Mouse (Mus musculus): ENCODE results near the gene Atg4d. TPM values are rescaled to one million over a fixed set of nuclear protein-coding genes. Genes with fewer than 3 reads are reported as not detected.
"Not testable (repeated sequence)": the region's sequence is repeated elsewhere in the genome, so short reads cannot be mapped to it uniquely, and the experiment has no call there.

The Atg4d gene
- 53.1 and 67.2 TPM in 2 replicates for polyA plus RNA-seq (2012; ENCODE audit: insufficient read depth, low replicate concordance)

- Histone ChIP-seq H3K4me1 (peaks cover 64% of the 10 kb centered on the region), H3K36me3 (replicated peaks; ENCODE audit: low read length) (peaks cover 36% of the 10 kb centered on the region), H3K27me3 (replicated peaks) (no peaks in the 10 kb centered on the region), H3K9me3 (no peaks in the 10 kb centered on the region), H3K4me3 (replicated peaks) (peak within 1 kb of the TSS; percentile 98)
- TF ChIP-seq FLI1 (IDR thresholded peaks at IDR 0.05; ENCODE audit: low read length) (no peak), GATA1 (IDR thresholded peaks at IDR 0.05; ENCODE audit: borderline replicate concordance, low read length) (peak; percentile 79)
Observed at GRCm38 (mm10) chr9:21265000-21265561, at the start of gene Atg4d. Gene Atg4d (plus strand): TSS chr9:21265293.

- Histone ChIP-seq H3K4me1 (peaks cover 30% of the 10 kb centered on the region), H3K36me3 (replicated peaks; ENCODE audit: low read length) (peaks cover 18% of the 10 kb centered on the region), H3K27me3 (replicated peaks) (peaks cover 6% of the 10 kb centered on the region), H3K9me3 (no peaks in the 10 kb centered on the region), H3K4me3 (replicated peaks) (no peak overlapping the region)
- TF ChIP-seq FLI1 (IDR thresholded peaks at IDR 0.05; ENCODE audit: low read length) (no peak), GATA1 (IDR thresholded peaks at IDR 0.05; ENCODE audit: borderline replicate concordance, low read length) (no peak)
Observed at GRCm38 (mm10) chr9:21216050-21216841, 48.8 kb upstream of the Atg4d start.

GRCm38 (mm10) chr9:21219820-21220219 lies 45.3 kb upstream of the Atg4d start:
- Histone ChIP-seq H3K36me3 (replicated peaks; ENCODE audit: low read length) (peaks cover 5% of the 10 kb centered on the region), H3K27me3 (replicated peaks) (peaks cover 6% of the 10 kb centered on the region), H3K9me3 (peaks cover 6% of the 10 kb centered on the region; the same call in 1 of the 2 replicates), H3K4me3 (replicated peaks) (no peak overlapping the region), H3K4me1 (peaks cover 36% of the 10 kb centered on the region)
- TF ChIP-seq FLI1 (IDR thresholded peaks at IDR 0.05; ENCODE audit: low read length) (no peak), GATA1 (IDR thresholded peaks at IDR 0.05; ENCODE audit: borderline replicate concordance, low read length) (no peak)

- peak overlapping the region; percentile 92 for H3K4me3 ChIP-seq (replicated peaks)
Observed at GRCm38 (mm10) chr9:21220490-21221382, 44.4 kb upstream of the Atg4d start.

GRCm38 (mm10) chr9:21221383-21221929 lies 43.6 kb upstream of the Atg4d start:
- peak overlapping the region; percentile 92 for H3K4me3 ChIP-seq (replicated peaks)

More at GRCm38 (mm10) chr9:21220490-21221382, 44.4 kb upstream of the Atg4d start:
- H3K9me3 ChIP-seq, result peaks cover 6% of the 10 kb centered on the region; the same call in 1 of the 2 replicates
- peaks cover 36% of the 10 kb centered on the region for H3K4me1 ChIP-seq
- peaks cover 6% of the 10 kb centered on the region for H3K27me3 ChIP-seq (replicated peaks)
- H3K36me3 ChIP-seq (replicated peaks; ENCODE audit: low read length), result peaks cover 5% of the 10 kb centered on the region
- TF ChIP-seq FLI1 (IDR thresholded peaks at IDR 0.05; ENCODE audit: low read length) (no peak), GATA1 (IDR thresholded peaks at IDR 0.05; ENCODE audit: borderline replicate concordance, low read length) (no peak)

GRCm38 (mm10) chr9:21223490-21223889 lies 41.6 kb upstream of the Atg4d start:
- H3K4me1 ChIP-seq, result peaks cover 46% of the 10 kb centered on the region
- not testable (repeated sequence) for H3K27me3 ChIP-seq (replicated peaks); H3K9me3 ChIP-seq; H3K4me3 ChIP-seq (replicated peaks)
- H3K36me3 ChIP-seq (replicated peaks; ENCODE audit: low read length), result peaks cover 21% of the 10 kb centered on the region

More at GRCm38 (mm10) chr9:21221383-21221929, 43.6 kb upstream of the Atg4d start:
- H3K4me1 ChIP-seq, result peaks cover 37% of the 10 kb centered on the region
- H3K9me3 ChIP-seq, result peaks cover 6% of the 10 kb centered on the region; the same call in 1 of the 2 replicates
- no peak for TF ChIP-seq GATA1 (IDR thresholded peaks at IDR 0.05; ENCODE audit: borderline replicate concordance, low read length)
- TF ChIP-seq FLI1 (IDR thresholded peaks at IDR 0.05; ENCODE audit: low read length), result no peak
- peaks cover 2% of the 10 kb centered on the region for H3K27me3 ChIP-seq (replicated peaks)
- H3K36me3 ChIP-seq (replicated peaks; ENCODE audit: low read length), result peaks cover 5% of the 10 kb centered on the region

GRCm38 (mm10) chr9:21223906-21224305 lies 41.2 kb upstream of the Atg4d start:
- no peak for TF ChIP-seq GATA1 (IDR thresholded peaks at IDR 0.05; ENCODE audit: borderline replicate concordance, low read length)
- no peak for TF ChIP-seq FLI1 (IDR thresholded peaks at IDR 0.05; ENCODE audit: low read length)
- H3K27me3 ChIP-seq (replicated peaks), result no peaks in the 10 kb centered on the region
- H3K9me3 ChIP-seq, result peaks cover 6% of the 10 kb centered on the region; the same call in 1 of the 2 replicates
- H3K4me3 ChIP-seq (replicated peaks), result no peak overlapping the region
- H3K36me3 ChIP-seq (replicated peaks; ENCODE audit: low read length), result peaks cover 26% of the 10 kb centered on the region
- H3K4me1 ChIP-seq, result peaks cover 46% of the 10 kb centered on the region

- Histone ChIP-seq H3K4me3 (replicated peaks) (peak overlapping the region; percentile 93), H3K9me3 (peaks cover 6% of the 10 kb centered on the region; the same call in 1 of the 2 replicates), H3K4me1 (peaks cover 48% of the 10 kb centered on the region), H3K27me3 (replicated peaks) (no peaks in the 10 kb centered on the region), H3K36me3 (replicated peaks; ENCODE audit: low read length) (peaks cover 35% of the 10 kb centered on the region)
- no peak for TF ChIP-seq FLI1 (IDR thresholded peaks at IDR 0.05; ENCODE audit: low read length)
Observed at GRCm38 (mm10) chr9:21224576-21225414, 40.3 kb upstream of the Atg4d start.

- Histone ChIP-seq H3K36me3 (replicated peaks; ENCODE audit: low read length) (peaks cover 40% of the 10 kb centered on the region), H3K27me3 (replicated peaks) (no peaks in the 10 kb centered on the region), H3K9me3 (peaks cover 6% of the 10 kb centered on the region; the same call in 1 of the 2 replicates), H3K4me1 (peaks cover 48% of the 10 kb centered on the region), H3K4me3 (replicated peaks) (peak overlapping the region; percentile 93)
- no peak for TF ChIP-seq FLI1 (IDR thresholded peaks at IDR 0.05; ENCODE audit: low read length)
Observed at GRCm38 (mm10) chr9:21225415-21225758, 39.7 kb upstream of the Atg4d start.
